Mouse (Mus musculus) heart, embryonic 16.5 days (tissue): ENCODE results near the gene Grb10. TPM values are rescaled to one million over a fixed set of nuclear protein-coding genes. Genes with fewer than 3 reads are reported as not detected.

Source experiments
- ATAC-seq: fragments of 200-750 bp; cut with Nextera tagmentation; replicated peaks from 2 replicates; pipeline ENCODE4 v1.8.0; 2017; ENCODE audit warnings: moderate number of reproducible peaks; ENCODE audit not compliant: insufficient read depth, low FRiP score; ENCODE audit errors: extremely low read depth
- H3K27ac ChIP-seq: fragments of 300-500 bp; sonication (generic); 2 replicates; pipeline ENCODE4 v1.5.1; 2014; ENCODE audit warnings: mild to moderate bottlenecking, low read length, control low read depth, moderate library complexity
- H3K27me3 ChIP-seq: fragments of 300-500 bp; sonication (generic); 2 replicates; pipeline ENCODE4 v1.6.1; 2014; ENCODE audit warnings: low read length, mixed read lengths; ENCODE audit not compliant: control insufficient read depth, insufficient read depth
- H3K36me3 ChIP-seq: fragments of 300-500 bp; sonication (generic); 2 replicates; pipeline ENCODE4 v1.6.1; 2014; ENCODE audit not compliant: control insufficient read depth, insufficient read depth
- H3K4me1 ChIP-seq: fragments of 300-500 bp; sonication (generic); 2 replicates; pipeline ENCODE4 v1.6.1; 2014; ENCODE audit warnings: low read length, mixed read lengths; ENCODE audit not compliant: control insufficient read depth, insufficient read depth
- H3K4me2 ChIP-seq: fragments of 300-500 bp; sonication (generic); 2 replicates; pipeline ENCODE4 v1.6.1; 2014; ENCODE audit warnings: low read depth, mild to moderate bottlenecking, control low read depth, low read length
- H3K4me3 ChIP-seq: fragments of 300-500 bp; sonication (generic); 2 replicates; pipeline ENCODE4 v1.5.1; 2014; ENCODE audit warnings: mild to moderate bottlenecking, control low read depth, low read length
- H3K9ac ChIP-seq: fragments of 300-500 bp; sonication (generic); 2 replicates; pipeline ENCODE4 v1.6.1; 2014; ENCODE audit warnings: low read length, control low read depth
- H3K9me3 ChIP-seq: fragments of 300-500 bp; sonication (generic); replicated peaks from 2 replicates; pipeline ENCODE4 v1.6.1; 2016; ENCODE audit warnings: low read length; ENCODE audit not compliant: control insufficient read depth
- WGBS: fragments of 180-500 bp; shearing (Covaris S2); extraction: QIAGEN DNeasy Blood & Tissue Kit; methylation state at CpG from one replicate; pipeline ENCODE4 v1.1.7; 2014; 5-methylcytosine and 5-hydroxymethylcytosine counted together
- polyA plus RNA-seq: library from polyadenylated mRNA; unstranded; fragments of >200 nt; fragmentation: Nextera tagmentation; extraction: Ambion mirVana; gene quantifications from 2 replicates; pipeline ENCODE4 v1.2.1, GENCODE M21; 2015

Grb10 gene
- polyA plus RNA-seq, 1 experiment from 2014 or later: 496 TPM

DNA sequence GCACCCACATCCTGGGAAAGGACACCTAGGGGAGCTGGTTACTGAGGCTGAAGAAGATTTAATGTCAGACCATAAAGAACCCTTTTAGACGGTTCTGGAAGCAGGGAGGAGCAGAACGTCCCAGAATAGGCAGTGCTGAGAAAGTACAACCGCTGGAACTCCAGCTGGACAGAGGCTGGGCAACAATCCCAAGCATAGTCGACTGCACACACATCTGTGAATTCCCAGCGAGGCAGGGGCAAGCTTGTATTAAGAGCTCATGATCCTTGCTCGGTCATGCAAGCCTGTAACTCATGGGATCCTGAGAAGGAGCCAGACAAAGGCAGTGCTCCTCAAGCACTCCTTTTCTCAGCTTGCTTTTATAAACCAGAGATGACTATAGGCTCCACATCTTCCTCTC is 69.7 kb downstream of the Grb10 start:
- Histone ChIP-seq H3K27me3 (no peaks in the 10 kb centered on the region), H3K4me1 (peaks cover 60% of the 10 kb centered on the region), H3K9ac (peak overlapping the region; percentile 61), H3K36me3 (peaks cover 26% of the 10 kb centered on the region), H3K9me3 (no peaks in the 10 kb centered on the region), H3K27ac (peak overlapping the region; percentile 93), H3K4me3 (no peak overlapping the region), H3K4me2 (no peak overlapping the region)
- WGBS: 34% methylated on average over 6 of the region's 6 CpGs
- ATAC-seq: no peak

DNA sequence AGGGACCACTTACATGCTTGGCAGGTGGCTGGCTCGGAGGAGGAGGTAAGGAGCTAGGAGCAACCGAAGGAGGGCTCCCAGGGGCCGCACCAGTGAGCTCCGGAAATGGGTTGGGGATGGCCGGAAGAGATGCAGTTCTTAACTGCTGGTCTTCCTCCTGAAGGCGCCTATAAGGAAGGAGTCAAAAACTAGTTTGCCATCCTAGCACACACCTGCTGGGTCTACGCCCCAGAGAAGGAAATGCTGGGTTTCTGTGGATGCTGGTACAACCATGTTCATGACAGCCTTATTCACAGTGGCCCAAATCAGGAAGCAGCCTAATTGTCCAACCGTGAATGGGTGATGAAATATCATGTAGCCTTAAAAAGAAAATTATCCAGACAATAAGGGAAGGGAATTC is 71.0 kb downstream of the Grb10 start:
- 80% methylated on average over 8 of the region's 8 CpGs for WGBS
- no peak overlapping the region for H3K9ac ChIP-seq
- peaks cover 63% of the 10 kb centered on the region for H3K4me1 ChIP-seq
- no peaks in the 10 kb centered on the region for H3K9me3 ChIP-seq
- H3K4me3 ChIP-seq: no peak overlapping the region
- H3K36me3 ChIP-seq: peaks cover 26% of the 10 kb centered on the region
- no peak for ATAC-seq
- no peak overlapping the region for H3K4me2 ChIP-seq
- H3K27me3 ChIP-seq: no peaks in the 10 kb centered on the region
- peak overlapping the region; percentile 93 for H3K27ac ChIP-seq

DNA sequence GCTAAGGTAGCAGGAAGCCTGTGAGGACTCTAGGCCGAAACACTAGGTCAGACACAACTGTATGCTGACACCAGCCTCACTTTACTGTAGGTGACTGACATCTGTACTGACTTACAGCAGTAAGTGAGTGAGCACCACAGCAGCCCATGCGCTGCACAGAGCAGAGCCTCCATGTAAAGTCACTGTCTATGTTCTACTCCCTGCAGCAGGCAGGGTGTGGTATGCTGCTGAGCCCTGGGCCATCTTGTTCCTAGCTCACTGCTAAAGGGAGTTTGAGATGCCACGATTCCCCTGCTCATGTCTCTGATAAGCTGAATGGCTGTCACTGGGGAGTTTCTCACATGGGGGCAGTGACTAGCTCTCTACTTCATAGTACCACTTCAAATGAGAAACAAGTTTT is 72.3 kb downstream of the Grb10 start:
- Histone ChIP-seq H3K27me3 (no peaks in the 10 kb centered on the region), H3K4me1 (peaks cover 72% of the 10 kb centered on the region), H3K4me2 (0 out of 2 replicates have a peak overlapping the region, but pooled peaks have one; percentile 2), H3K9me3 (no peaks in the 10 kb centered on the region), H3K27ac (peak overlapping the region; percentile 99), H3K4me3 (no peak overlapping the region), H3K36me3 (peaks cover 19% of the 10 kb centered on the region), H3K9ac (peak overlapping the region; percentile 75)
- peak; percentile 13; the same call in 1 of the 2 replicates for ATAC-seq
- 57% methylated on average over 3 of the region's 3 CpGs for WGBS

DNA sequence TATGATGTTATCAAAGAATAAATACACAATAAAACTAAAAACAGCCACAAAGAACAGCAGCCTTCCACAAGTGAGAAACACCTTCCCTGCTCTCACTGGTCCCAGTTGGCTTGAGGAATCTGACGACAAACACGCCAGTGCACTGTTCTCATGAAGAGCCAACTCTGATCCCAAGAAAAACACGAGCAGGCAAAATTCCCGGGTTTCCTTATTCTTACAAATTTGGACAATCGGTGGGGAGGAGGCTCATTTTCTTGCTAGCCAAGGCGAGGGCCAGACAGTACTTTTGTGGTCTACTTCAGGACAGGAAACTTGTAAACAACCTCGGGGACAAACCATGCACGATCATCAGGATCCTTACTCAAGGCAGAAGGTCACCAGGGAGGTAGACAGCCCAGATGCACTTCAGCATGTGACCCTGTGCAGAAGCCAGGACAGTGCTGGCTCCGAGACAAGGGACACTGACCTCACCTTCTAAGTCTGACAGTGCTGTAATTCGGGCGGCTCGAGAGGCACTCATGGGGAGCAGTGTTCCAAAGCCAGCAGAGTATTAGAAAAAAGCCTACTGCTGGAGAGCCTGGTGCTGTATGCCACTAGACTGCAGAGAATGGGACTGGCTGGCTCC is 72.9 kb downstream of the Grb10 start:
- Histone ChIP-seq H3K27ac (peak overlapping the region; percentile 99), H3K4me3 (no peak overlapping the region), H3K9ac (peak overlapping the region; percentile 75), H3K36me3 (peaks cover 15% of the 10 kb centered on the region), H3K9me3 (no peaks in the 10 kb centered on the region), H3K27me3 (no peaks in the 10 kb centered on the region), H3K4me1 (peaks cover 78% of the 10 kb centered on the region), H3K4me2 (no peak overlapping the region)
- 34% methylated on average over 12 of the region's 12 CpGs for WGBS
- peak; percentile 77 for ATAC-seq

DNA sequence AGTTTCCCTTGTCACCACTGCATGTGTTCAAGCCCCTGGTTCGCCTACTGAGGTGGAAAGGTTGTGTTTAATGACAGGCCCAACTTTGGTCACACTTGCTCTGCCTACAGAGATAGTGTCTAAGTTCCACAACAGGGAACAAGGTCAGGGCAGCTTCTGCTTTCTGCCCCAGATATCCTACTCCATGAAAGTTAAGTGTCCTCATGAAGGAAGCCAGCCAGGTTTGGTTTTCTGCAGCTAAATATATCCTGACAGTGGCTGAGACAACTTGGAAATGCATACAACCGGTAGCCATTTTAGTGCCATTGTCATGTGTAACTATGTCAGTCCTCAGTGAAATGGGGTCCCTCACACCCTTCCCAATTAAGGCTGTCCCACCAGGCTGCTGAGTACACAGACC is 73.8 kb downstream of the Grb10 start:
- peaks cover 85% of the 10 kb centered on the region for H3K4me1 ChIP-seq
- H3K4me3 ChIP-seq: no peak overlapping the region
- no peak for ATAC-seq
- no peaks in the 10 kb centered on the region for H3K9me3 ChIP-seq
- H3K9ac ChIP-seq: peak overlapping the region; percentile 75
- H3K27ac ChIP-seq: peak overlapping the region; percentile 99
- WGBS: 58% methylated on average over 2 of the region's 2 CpGs
- peaks cover 10% of the 10 kb centered on the region for H3K36me3 ChIP-seq
- no peaks in the 10 kb centered on the region for H3K27me3 ChIP-seq
- no peak overlapping the region for H3K4me2 ChIP-seq

DNA sequence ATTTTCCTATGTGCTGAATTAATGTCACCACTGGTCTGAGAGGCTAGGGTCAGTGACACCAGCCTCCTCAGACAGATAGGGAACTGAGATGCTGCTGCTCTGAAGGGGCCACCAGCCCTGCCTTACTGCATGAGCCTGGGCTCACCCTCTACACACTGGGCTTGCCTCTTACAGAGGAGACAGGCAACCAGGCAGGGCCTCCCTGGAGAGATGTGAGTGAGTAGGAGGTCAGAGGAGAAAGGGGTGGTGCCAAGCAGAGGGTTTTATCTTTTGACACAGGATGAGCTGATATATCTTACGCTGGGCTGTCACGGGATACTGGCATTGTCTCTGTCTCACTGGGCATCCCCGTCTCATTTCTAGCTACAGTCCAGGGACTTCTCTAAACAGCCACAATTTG is 74.9 kb downstream of the Grb10 start:
- ATAC-seq: no peak
- Histone ChIP-seq H3K9me3 (no peaks in the 10 kb centered on the region), H3K9ac (peak overlapping the region; percentile 66), H3K4me2 (no peak overlapping the region), H3K27me3 (no peaks in the 10 kb centered on the region), H3K36me3 (peaks cover 6% of the 10 kb centered on the region), H3K4me3 (no peak overlapping the region), H3K4me1 (peaks cover 83% of the 10 kb centered on the region), H3K27ac (peak overlapping the region; percentile 99)
- 43% methylated on average over 3 of the region's 3 CpGs for WGBS

DNA sequence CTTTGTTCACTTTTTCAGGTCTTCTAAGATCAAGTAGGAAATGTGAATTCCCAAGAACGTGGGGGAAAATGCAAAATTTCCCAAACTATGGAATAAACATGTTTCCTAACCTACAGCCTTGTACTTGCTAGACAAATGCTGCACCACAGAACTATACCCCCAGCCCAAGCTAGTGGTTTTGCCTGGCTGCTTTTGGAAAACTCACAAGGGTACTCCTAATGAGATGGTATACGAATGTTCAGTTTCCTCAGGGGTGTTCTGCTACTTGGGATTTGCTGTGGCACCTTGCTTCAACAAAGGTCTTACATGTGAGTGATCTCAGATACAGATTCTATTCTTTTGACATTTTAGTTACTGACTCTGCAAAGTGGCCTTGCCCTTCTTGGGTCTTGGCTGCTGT is 75.4 kb downstream of the Grb10 start:
- H3K36me3 ChIP-seq: peaks cover 6% of the 10 kb centered on the region
- H3K9me3 ChIP-seq: no peaks in the 10 kb centered on the region
- no peak overlapping the region for H3K4me3 ChIP-seq
- H3K27ac ChIP-seq: peak overlapping the region; percentile 99
- H3K9ac ChIP-seq: peak overlapping the region; percentile 66
- peaks cover 79% of the 10 kb centered on the region for H3K4me1 ChIP-seq
- no peaks in the 10 kb centered on the region for H3K27me3 ChIP-seq
- no peak for ATAC-seq
- WGBS: 71% methylated on average over 2 of the region's 2 CpGs
- H3K4me2 ChIP-seq: no peak overlapping the region

DNA sequence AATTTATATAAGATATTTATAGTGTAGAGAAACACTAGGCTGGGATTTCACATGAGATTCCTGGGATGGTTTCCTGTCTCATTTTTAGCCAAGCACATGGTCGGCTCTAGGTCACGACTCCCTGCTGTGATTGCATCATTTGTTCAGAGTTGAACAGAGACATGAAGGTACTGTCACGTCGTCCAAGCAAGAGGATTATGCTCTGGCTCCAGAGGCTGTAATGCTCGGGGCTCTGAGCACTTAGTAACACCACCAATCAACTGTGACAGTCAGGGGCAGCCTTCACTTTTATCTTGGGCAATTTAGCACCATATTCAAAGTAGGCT is 75.9 kb downstream of the Grb10 start:
- Histone ChIP-seq H3K4me2 (no peak overlapping the region), H3K27me3 (no peaks in the 10 kb centered on the region), H3K9ac (no peak overlapping the region), H3K36me3 (peaks cover 3% of the 10 kb centered on the region), H3K27ac (peak overlapping the region; percentile 99), H3K9me3 (no peaks in the 10 kb centered on the region), H3K4me1 (peaks cover 80% of the 10 kb centered on the region), H3K4me3 (no peak overlapping the region)
- peak; percentile 66 for ATAC-seq
- WGBS: 5% methylated on average over 5 of the region's 5 CpGs

DNA sequence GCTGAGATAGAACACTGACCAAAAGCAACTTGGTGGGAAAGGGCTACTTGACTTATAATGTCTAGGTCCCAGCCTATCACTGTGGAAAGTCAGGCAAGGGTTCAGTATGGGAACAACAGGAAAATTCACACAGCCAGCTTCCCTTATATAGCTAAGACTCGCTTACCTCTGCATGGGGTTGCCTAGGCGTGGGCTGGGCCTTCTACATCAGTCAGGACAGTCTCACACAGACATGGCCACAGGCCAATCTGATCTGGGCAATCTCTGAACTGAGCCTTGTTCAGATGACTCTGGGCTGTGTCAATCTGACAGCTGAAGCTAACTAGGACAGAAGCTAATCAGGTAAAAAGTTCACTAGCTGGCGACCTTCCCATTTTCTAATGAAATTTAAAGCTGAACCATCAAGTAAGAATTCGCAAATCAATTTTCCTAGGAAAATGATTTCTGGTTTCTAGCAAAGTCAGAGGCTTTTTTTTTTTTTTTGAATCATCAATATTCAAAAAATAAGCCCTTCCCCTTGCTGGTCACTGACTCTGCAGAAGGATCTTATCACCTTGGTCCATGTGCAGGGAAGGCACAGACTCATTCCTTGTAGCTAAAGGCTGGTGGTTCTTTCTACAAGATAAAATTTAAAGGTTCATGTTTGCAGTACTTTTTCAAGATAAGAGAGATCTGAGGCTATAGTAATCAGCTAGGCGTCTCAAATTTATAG is 76.4 kb downstream of the Grb10 start:
- H3K27me3 ChIP-seq: no peaks in the 10 kb centered on the region
- WGBS: 25% methylated on average over 5 of the region's 5 CpGs
- ATAC-seq: peak; percentile 69
- H3K9me3 ChIP-seq: no peaks in the 10 kb centered on the region
- H3K4me3 ChIP-seq: no peak overlapping the region
- H3K9ac ChIP-seq: peak overlapping the region; percentile 68
- H3K27ac ChIP-seq: peak overlapping the region; percentile 99
- no peaks in the 10 kb centered on the region; the same call in 1 of the 2 replicates for H3K36me3 ChIP-seq
- peaks cover 79% of the 10 kb centered on the region for H3K4me1 ChIP-seq
- H3K4me2 ChIP-seq: no peak overlapping the region
